Mouse (Mus musculus) cortical plate, adult 2 months (tissue): ENCODE data around the gene Vsig2.

Experiments used
- CTCF ChIP-seq: fragments of 200-500 bp; IDR thresholded peaks from 2 replicates; pipeline ENCODE4 v1.5.1; 2011; ENCODE audit warnings: mild to moderate bottlenecking, control low read depth, low read length; ENCODE audit not compliant: insufficient read depth; ENCODE audit errors: extremely low read depth
- POLR2A ChIP-seq: fragments of 200-500 bp; IDR thresholded peaks from 2 replicates; pipeline ENCODE4 v1.6.1; 2011; ENCODE audit warnings: mild to moderate bottlenecking, low read length, control low read depth; ENCODE audit not compliant: insufficient read depth; ENCODE audit errors: extremely low read depth

- TF ChIP-seq POLR2A = no peak
- no peak for TF ChIP-seq CTCF
These were observed 51.3 kb downstream of the Vsig2 start for GRCm38 (mm10) chr9:37590381-37590780.
